Mouse (Mus musculus): Measurements from ENCODE around the gene Tigit.

DNA sequence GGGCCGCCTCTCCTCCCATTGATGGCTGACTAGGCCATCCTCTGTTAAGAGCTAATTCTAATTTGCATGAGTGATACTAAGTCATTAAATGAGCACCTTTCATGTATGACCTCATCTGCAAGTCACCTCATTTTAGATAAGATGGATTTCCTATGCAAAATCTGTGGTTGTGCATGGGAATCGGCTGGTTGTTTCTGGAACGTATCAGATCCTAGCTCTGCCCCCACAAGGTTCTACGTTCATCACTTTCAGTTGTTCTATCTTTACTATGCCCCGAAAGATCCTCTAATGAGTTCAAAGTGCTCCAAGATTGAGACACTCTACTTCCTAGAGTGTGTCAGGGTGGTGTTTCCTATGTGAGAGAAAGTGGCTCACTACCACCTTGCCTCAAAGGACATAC lies 2.4 kb downstream of the Tigit start:
- TF ChIP-seq CHD2 (IDR thresholded peaks at IDR 0.05; ENCODE audit: low read depth, low read length) = no peak
- TF ChIP-seq MAFK (IDR thresholded peaks at IDR 0.05; ENCODE audit: insufficient read depth, low read depth, low read length) = no peak
